Mouse (Mus musculus) frontal cortex, postnatal 25 days (tissue): ENCODE data around the gene Olfr876.
"Not testable (repeated sequence)": the region's sequence is repeated elsewhere in the genome, so short reads cannot be mapped to it uniquely, and the experiment has no call there.

Experiments
- DNase-seq, 2 experiments: peaks; one replicate each; pipeline ENCODE4 v3.0.0; 2022; ENCODE audit warnings: low spot score in 2 of 2

Gene Olfr876

DNA sequence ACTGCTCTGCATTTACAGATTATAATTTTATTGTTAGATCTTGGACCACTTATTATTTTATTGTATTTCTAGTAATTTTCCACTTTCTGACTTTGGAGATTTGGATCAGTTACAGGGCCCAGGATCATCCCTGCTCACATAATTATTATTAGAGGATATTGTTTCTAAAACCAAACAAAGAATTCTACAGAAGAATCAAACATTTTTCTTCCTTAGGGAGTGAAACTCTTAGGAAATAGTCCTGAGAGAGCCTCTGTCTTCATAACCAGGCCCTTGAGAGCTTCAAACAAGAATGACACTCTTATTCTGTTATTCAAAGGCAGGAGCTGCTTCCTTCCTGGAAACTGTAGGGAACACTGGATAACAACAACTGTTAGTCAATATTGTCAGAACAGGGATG is at the start of gene Olfr876:
Gene Olfr876, plus strand, starts transcription at position 301 of the 400 bp plus-strand sequence.
- no peak for DNase-seq

DNA sequence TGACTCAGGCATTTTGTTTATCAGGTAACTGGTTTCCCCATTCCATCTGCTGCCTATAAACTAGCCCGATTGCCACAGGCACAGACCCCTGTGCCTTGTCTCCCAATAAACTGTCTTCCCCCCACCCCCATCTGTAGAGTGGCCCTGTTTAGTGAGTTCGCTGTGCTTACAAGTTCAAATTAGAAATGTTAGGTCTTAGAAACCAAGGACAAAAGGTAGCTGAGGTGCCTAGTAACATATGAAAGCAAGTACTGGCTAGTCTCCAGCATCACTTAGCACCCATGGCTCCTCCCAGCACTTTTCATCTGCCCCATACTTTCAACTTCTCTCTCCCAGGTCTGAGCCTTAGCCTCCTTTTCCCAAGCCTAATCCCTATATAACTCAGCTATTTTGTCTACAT is 41.1 kb upstream of the Olfr876 start:
- no peak for DNase-seq

DNA sequence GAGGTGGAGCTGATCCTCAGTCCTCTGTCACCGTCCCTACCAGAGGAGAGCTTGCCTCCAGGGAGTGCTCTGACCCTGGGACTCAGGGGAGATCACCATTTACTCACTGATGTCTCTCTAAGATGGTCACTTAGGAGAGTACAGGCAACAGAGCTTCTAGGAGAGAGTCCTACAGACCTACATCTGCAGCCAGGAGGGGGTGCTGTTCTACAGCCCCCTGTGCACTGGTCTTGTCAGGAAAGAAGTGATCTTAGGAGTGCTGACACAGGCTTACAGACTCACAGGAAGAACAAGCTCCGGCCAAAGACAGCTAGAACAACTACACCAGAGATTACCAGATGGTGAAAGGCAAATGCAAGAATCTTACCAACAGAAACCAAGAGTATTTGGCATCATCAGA is 40.3 kb upstream of the Olfr876 start:
- no peak for DNase-seq

DNA sequence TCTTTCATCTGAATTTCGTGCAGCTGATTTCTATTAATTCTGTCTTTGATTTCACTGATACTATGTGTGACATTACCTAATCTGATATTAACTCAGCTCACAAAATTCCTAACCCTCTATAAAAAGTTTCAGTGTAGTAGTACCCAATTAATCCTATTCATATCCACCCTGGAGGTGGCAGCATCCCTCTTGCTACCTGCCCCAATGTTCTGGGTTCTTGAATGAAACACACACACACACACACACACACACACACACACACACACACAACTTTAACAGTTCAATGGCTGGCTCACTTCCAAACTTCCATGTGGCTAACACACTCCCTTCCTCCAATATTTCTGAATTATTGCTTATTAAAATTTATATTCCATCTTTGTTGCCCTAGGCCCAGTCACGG is 32.2 kb upstream of the Olfr876 start:
- DNase-seq, result no peak

DNA sequence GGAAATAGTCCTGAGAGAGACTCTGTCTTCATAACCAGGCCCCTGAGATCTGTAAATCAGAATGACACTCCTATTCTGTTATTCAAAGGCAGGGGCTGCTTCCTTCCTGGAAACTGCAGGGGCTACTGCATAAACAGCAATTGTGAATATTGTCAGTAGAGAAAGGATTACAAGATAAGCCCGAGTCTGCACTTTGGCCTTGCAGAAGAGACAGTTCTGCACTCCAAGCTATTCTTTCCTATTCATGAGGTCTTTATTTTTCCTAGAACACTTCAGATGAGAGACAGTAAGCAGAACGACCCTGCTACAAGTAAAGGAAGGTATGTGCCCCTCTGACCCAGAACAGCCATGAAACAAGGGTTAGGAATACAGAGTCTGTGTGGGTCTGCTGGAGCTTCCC is 31.1 kb upstream of the Olfr876 start, which contains the start of gene Olfr875:
Gene Olfr875, plus strand, starts transcription at position 99 of the 400 bp plus-strand sequence.
- DNase-seq, result no peak

DNA sequence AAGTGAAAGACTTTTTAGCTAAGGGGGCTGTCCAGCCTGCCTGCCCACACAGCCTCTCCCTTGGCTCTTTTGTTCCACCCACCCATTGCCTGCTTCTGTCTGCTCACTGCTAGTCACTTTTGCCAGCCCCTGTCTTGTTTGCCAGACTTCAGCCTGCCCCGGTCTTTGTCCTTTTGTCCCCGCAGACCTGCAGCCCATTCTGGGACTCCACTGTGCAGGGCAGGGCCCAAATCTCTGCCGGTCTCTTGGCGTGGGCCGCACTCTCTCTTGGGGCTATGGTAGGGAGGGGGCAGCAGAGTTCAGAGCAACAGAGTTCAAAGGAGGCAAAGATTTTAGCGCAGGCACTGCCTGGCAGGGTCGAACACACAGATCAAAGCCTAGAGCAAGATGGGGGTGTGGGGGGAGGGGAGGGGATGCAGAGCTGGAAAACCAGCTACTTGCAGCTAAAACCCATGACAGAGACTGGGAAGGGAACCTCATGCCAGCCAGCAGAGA is 20.0 kb upstream of the Olfr876 start:
- DNase-seq, result no peak

DNA sequence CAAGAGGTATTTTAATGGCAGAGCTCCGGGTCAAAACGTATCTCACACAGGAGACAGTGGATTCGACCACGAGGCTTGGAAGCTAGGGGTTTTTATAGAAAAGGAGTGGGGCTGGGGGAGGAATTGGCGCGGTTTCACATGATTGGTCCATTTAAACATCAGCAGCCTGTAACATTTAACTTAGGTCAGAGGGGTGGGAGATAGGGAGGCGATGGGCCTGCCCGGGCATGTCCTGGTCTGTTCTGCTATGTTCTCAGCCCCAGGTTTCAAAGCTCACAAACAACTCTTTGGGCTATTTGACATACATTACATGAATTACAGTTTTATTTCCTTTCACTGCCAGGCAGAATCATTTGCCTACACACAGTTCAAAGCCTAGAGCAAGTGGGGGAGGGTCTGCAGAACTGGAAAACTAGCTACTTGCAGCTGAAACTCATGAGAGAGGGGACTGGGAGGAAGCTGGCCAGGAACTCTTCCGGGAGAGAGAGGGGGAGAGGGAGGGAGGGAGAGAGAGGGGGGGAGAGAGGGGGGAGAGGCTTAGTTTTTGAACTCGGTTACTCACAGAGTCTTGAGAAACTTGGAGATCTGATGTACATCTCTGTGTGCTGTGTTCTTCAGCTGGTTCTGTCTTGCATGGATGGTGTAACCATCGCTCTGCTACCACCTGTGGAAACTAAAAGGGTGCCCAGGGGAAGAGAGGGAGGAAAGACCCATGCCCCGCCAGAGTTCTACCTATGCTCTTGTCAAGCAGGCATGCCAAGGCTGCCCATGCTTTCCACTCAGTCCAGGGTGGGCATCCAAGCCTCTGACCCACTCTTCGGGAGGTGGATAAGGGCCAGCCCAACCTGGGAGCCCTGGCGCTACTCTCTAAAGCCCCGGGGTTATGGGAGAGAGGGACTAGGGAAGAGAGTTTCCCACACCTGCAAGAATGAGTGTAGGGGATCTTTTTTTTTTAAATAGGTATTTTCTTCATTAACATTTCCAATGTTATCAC is 19.1 kb upstream of the Olfr876 start:
- DNase-seq, result not testable (repeated sequence)

DNA sequence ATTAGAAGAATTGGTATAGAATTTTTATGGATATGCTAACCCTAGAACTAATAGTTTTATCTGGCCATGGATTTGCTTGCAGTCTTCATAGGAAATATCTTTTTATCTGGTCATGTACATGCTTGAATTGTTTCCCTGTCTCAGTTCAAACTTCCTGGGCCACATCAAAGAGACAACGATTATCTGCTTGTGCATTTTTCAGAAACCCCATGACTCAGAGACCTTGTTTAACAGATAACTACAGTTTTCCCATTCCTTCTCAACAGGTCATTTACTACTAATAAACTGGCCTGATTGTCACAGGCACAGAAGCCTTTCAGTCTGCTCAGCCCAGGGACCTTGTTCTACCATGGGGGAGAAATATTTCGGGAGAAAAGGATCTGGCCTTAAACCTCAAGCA is 16.4 kb upstream of the Olfr876 start:
- DNase-seq, result no peak

DNA sequence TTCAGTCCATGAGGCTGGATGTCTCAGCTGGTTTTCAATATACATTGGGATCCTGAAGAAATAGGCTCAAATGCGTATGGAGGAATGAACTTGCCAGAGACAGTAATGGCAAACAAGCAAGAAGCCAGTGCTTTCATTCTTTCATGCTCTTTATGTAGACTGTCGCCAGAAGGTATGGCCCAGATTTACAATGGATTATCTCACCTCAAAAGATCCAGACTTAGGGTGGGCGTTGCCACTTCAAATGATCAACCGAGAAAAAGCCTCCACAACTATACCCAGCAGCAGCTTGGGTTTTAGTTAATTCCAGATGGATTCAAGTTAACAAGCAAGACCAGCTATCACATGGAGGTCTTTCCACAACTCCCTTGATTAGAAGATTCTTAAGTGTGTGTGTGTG is 776 bp upstream of the Olfr876 start:
- DNase-seq, result no peak

DNA sequence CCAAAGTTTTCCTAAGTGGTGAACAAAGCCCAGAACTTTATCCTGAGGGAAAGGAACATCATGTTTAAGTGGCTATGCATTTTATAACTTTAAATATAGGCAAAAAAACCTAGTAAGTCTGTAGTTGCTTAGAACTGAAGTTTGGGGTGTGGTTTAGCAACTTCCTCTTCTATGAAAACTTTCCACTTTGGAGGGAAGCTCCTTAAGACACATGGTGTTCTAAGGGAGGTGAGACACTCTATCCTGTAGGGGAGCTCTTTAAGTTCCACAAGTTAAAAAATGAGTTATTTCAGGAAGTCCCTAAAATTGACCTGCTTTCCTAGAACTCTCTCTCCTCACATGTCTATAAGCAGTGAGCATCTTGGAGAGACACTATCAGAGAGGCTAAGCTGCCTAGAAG is 4.4 kb downstream of the Olfr876 start:
- DNase-seq, result no peak

DNA sequence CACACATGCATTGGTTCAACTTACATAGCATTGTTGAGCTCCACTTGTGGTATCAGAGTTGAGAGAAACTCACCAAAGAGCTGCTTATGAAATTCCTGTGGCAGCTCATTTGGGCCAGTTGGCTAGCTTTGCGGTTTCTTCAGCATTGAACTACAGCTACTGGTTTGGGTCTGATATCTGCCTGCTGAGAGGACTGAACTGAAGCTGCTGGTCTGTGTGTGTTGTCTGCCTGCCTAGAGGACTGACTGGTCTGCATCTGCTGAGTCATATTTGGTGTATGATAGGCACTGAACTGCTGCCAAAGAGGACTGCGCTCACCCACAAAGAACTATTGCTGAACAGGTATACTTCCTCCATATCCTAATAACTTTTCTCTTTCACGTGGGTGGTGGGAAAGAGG is 5.6 kb downstream of the Olfr876 start:
- no peak for DNase-seq

DNA sequence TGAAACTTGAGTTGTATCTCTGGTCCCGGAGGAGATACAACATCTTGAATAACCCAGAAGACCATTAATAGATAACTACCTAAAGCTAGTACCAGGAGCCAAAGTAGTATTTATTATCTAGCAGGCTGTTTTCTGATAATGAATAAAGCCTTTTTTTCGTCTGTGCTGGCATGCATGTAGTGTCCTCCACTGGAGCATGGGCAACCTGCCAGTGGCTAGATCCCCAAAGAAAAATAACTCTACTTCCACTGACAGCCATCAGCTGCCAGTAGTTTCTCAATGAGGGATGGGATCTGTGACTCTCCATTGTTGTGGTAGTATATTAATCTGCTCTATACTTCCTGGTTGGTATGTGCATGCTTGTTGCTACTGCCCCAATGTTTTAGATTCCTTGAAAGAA is 6.1 kb downstream of the Olfr876 start:
- DNase-seq, result no peak

DNA sequence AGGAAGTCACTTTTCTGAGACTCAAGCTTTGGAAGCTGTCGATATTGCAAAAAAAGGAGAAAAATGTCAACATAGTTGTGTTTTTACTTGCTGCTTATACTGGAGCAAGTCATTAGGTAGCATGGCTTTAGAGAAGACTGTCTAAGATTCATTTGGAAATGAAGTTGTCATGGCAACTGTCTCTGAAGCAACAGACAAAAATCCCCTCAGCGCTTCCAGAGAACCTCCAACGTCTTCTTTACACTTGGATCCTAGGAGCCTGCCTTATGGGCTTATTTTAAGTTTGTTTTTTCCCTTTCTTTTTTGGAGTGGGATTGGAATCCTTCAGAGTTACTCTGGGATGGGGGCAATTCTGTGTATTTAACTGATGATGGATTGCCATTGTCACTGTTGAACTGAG is 11.9 kb downstream of the Olfr876 start:
- no peak for DNase-seq

DNA sequence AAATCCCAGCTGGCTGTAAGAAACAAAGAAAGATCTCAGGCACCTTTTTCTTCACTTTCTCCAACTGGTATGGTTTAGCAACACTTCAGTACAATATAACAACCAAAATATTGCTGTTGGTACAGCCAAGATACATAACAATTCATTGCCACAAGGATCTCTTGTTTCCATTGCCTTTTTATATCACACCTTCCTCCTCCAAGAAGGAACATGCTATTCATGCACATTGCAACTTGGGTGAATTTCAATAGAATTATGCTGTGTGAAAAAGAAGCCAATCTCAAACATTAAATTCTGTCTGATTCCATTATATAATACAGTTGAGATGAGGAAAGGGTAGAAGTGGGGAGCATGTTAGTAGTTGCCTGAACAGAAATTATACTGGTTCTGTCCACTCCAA is 27.1 kb downstream of the Olfr876 start:
- DNase-seq, result no peak

DNA sequence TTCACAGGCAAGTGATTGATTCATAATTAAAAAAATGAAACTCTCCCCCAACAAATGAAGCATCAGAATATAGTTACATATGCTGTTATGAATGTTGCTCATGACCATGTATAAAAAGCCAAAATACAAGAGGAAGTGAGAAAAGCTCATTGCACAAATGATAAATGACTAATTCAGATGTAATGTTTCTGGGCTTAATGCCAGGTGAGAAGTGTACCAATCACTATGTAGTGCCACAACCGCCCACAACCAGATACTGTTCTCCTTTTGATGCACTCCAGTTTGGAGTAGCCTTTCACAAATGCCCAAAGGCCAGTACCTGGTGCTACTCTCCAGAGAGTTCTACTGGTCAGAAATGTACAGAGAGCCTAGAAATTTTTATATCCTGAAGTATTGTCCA is 30.5 kb downstream of the Olfr876 start:
- DNase-seq, result no peak

DNA sequence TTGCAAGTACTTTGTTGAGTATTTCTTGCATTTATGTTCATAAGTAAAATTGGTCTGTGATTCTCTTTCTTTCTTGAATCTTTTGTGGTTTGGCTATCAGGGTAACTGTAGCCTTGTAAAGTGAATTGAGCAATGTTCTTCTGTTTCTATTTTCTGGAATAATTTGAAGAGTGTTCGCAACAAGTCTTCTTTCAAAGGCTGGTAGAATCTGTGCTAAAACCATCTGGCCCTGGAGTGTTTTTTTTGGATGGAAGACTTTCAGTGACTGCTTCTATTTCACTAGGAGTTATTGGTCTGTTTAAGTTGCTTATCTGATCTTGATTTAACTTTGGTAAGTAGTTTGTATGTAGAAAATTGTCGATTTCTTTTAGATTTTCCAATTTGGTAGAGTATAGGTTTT is 46.4 kb downstream of the Olfr876 start:
- DNase-seq, result no peak

DNA sequence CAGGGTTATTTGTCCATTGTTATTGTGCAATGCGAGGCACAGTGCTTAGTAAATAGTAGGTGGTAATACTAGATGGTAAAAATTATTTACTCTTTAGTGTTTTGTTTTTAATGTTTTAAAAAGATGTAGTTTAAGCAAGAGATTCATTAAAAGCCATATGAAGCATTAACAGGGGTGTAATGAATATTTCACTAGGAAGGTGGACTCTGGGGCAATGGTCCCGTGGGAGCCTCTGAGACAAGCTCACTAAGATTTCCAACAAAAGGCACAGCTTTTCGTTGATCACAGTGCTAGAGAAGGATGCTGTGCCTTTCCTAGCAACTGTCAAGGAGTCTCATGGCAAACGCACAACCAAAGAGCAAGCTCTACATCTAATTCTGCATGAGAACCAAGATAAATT is 51.1 kb downstream of the Olfr876 start, which contains the start of gene Olfr877:
Gene Olfr877, plus strand, starts transcription at position 301 of the 400 bp plus-strand sequence.
- no peak for DNase-seq
